Mouse (Mus musculus) frontal cortex, adult 2 months (tissue): ENCODE data around the gene Calb2. TPM values are rescaled to one million over a fixed set of nuclear protein-coding genes. Genes with fewer than 3 reads are reported as not detected.

ENCODE experiments used
- DNase-seq, 2 experiments: peaks; one replicate each; pipeline ENCODE4 v3.0.0; 2022; ENCODE audit warnings: low spot score in 1 of 2; ENCODE audit errors: extremely low spot score in 1 of 2
- polyA plus RNA-seq: library from polyadenylated mRNA; depleted of rRNA; stranded (reverse); fragments of >200 nt; gene quantifications from 2 replicates; pipeline ENCODE4 v1.2.3, GENCODE M21; 2012; rRNA removed

The Calb2 gene
- polyA plus RNA-seq, 1 experiment, result 368 TPM

- DNase-seq, result no peak
These were observed 33.8 kb downstream of the Calb2 start for GRCm38 (mm10) chr8:110134236-110134635.

GRCm38 (mm10) chr8:110130537-110130936, 37.5 kb downstream of the Calb2 start:
- DNase-seq, result peak; percentile 37 to 89

GRCm38 (mm10) chr8:110119715-110120114, 48.3 kb downstream of the Calb2 start:
- peak in 1 of 2 experiments; percentile 36 for DNase-seq

- no peak for DNase-seq
These were observed 65.4 kb downstream of the Calb2 start, which contains the start of gene Gm17720 for GRCm38 (mm10) chr8:110102653-110103052. TSS of gene Gm17720 (minus strand) at chr8:110102753.

GRCm38 (mm10) chr8:110101676-110102075, 66.3 kb downstream of the Calb2 start:
- DNase-seq, result no peak

- DNase-seq, result no peak
These were observed 67.1 kb downstream of the Calb2 start, which contains the start of gene Gm21964 for GRCm38 (mm10) chr8:110100907-110101306. TSS of gene Gm21964 (plus strand) at chr8:110101207.

GRCm38 (mm10) chr8:110091869-110092268, 76.1 kb downstream of the Calb2 start:
- DNase-seq, result no peak

Other genes starting within 250 kb of the Calb2 start
- gene Marveld3, start 206.0 kb downstream of the Calb2 start, polyA plus RNA-seq, result 0.16 and 0.38 TPM in 2 replicates
- gene Tat, start 177.8 kb downstream of the Calb2 start, polyA plus RNA-seq, result 0.06 and 0.11 TPM in 2 replicates
- gene Chst4, start 128.5 kb downstream of the Calb2 start, polyA plus RNA-seq, result 0.10 and 0.21 TPM in 2 replicates
- 21.5 and 23.7 TPM in 2 replicates for gene Zfp612, start 88.5 kb downstream of the Calb2 start, polyA plus RNA-seq
- not detected in 2 replicates for gene Gm21964, start 67.0 kb downstream of the Calb2 start, polyA plus RNA-seq
- gene Gm17720, start 65.5 kb downstream of the Calb2 start, polyA plus RNA-seq, result not detected in 2 replicates
- 12.0 TPM in 2 replicates for gene Cmtr2, start 47.5 kb upstream of the Calb2 start, polyA plus RNA-seq
- 0.55 and 0.74 TPM in 2 replicates for gene Hydin, start 98.8 kb upstream of the Calb2 start, polyA plus RNA-seq